Mouse (Mus musculus) frontal cortex, postnatal 14 days (tissue): ENCODE measurements around the gene Tmem164.

Experiments used
- DNase-seq, 2 experiments: peaks; one replicate each; pipeline ENCODE4 v3.0.0; 2022; ENCODE audit warnings: low spot score in 2 of 2

Tmem164 gene

GRCm38 (mm10) chrX:142828184-142828908 lies 147.1 kb downstream of the Tmem164 start:
- no peak for DNase-seq

GRCm38 (mm10) chrX:142829267-142829666 lies 148.1 kb downstream of the Tmem164 start:
- DNase-seq: no peak

DNA sequence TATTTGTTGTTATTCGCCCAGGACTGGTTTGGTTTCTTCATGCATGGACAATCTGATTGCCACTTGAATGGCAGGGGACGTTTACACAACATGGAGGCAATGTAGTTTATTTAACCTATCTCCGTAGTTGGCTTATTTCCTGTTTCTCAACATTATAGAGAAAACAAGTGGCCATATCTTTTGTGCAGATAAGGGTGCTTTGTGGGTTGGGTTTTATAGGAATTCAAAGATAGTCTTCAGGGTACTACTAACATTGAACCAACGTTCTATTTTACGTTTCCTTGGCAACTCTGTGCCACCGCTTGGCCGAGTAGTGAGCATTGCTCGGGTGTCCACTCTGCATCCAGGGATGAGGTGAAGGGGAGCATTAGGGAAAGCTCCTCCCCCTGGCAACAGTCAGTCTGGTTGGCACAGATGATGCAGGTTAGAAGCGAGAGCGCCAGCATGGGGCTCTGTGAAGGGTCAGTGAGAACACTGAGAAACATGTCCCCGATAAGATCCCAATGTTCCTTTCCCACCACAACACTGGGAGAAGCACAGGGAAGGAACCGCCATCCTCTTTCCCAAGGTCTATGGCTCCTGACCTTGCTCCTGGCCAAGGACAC lies 148.8 kb downstream of the Tmem164 start:
- no peak for DNase-seq

- no peak for DNase-seq
Measured at GRCm38 (mm10) chrX:142830572-142830971, 149.4 kb downstream of the Tmem164 start.

GRCm38 (mm10) chrX:142832221-142832620 lies 151.0 kb downstream of the Tmem164 start:
- no peak for DNase-seq

DNA sequence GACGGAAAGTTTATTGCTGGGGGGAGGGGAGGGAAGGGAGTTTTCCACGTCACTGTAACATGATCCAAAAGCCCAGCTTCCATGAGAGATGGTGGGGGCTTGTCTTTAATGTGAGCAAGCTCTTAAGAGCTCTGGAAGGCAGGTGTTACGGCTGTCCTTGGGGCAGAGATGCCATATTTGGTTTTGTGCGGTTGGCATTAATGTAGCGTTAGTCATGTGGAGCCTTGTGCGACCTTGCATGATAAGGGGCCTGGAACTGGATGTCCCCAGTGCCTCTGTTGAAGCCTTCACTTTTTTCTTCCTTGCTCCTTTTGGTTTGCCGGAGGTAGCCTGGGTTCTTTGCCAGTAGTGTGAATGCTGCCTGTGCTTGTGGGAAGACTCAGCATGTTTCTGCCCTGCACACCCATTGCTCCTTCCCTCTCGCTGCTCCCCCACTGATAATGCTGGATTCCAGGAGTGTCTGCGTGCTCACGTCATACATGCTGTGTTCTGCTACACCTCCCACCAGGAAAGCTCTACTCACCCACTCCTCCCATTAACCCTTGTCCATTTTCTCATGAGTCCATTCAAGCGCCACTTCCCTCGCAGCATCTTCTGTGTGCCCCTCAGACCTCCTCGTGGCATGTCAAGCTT lies 152.1 kb downstream of the Tmem164 start:
- no peak for DNase-seq

DNA sequence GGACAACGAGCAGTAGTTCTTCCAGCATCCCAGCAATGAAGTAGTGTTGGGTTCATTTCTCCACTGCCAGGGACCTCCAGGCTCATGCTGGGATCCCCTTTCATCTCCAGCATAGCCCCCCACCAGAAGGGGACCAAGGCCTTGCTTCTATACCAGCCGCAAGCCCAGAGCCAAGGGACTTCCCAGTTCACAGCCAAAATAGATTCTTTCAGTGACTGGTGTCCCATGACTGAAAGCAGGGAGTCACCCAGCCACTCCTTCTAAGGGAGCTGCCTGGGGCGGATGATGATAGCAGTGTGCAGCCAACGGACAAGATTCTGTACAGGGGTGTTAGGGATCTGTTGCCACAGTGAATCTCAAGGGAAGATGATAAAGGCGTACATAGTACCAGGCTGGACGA lies 153.6 kb downstream of the Tmem164 start:
- DNase-seq: no peak

GRCm38 (mm10) chrX:142836399-142836798 lies 155.2 kb downstream of the Tmem164 start:
- no peak for DNase-seq

DNA sequence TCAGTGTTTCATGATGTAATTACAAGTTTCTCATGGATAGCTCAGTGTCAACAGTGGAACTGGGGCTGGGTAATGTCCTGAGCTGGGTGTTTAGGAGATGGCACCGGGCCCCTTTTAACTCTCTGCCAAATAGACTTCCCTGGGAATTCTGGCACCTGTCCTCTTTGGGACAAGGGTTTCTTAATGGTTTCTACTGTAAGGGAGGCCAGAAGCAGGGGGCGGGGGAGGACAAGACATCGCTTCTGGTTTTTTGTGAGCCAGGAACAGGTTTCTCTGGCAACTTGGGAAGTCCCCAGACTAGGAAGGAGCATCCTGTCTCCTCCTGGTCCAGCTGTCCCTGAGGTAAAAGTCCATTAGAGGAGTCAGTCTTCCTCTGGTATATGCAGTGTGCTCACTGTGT lies 156.1 kb downstream of the Tmem164 start:
- no peak for DNase-seq

DNA sequence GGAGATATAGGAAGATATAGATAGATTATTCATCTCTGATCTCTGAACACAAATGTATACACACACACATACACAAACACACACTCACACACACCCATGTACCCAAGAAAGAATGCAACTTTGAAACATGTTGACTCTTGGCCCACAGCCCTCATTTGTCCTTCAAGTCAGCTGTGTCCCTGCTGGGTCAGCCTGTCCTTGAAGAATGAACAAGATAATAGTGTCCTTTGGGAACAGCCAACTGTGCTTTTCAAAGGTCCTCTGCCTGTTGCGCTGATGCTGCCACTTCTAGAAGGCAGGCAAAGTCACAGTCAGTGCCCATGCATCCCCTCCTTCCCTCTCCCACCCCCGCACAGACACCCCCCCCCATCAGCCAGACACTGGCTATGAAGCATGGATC lies 157.6 kb downstream of the Tmem164 start:
- DNase-seq: no peak

DNA sequence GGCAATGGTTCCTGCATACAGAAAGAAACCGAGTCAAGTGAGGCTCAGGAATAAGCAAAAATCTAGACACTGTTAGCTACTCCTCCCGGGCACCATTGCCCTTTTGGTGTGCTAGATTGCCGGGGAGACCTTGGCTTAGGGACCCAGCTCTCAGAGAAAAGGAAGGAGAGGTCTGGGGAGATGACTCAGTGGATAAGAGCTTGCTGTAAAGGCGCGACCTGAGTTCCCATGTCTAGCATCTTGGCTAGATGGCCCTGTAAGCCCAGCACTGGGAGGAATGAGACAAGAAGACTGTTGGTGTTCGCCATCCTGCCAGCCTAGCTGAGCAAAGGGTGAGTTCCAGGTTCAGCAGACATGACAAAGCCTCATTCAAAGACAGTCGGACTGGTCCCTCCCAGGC lies 158.2 kb downstream of the Tmem164 start:
- DNase-seq: no peak

- no peak for DNase-seq
Measured at GRCm38 (mm10) chrX:142841916-142842315, 160.7 kb downstream of the Tmem164 start.

DNA sequence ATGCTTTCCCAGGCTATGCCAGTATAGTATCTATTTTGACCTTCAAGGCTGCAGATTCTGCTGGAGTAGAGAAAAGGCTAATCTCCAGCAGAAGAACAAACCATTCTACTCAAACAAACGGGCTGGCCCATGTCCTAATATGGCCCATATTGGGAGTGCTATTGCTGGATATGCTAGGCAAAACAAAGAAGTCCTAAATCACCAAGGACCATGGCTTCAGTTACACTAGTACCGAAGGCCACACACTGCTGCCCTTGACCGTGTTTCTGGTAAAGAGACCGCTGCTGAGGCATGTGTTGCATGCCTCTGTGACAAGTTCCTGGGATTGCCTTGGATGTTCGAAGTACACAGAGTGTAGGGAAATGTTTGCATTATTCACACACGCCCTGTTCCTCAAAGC lies 165.1 kb downstream of the Tmem164 start:
- DNase-seq: no peak

- DNase-seq: no peak
Measured at GRCm38 (mm10) chrX:142848032-142848431, 166.8 kb downstream of the Tmem164 start.

DNA sequence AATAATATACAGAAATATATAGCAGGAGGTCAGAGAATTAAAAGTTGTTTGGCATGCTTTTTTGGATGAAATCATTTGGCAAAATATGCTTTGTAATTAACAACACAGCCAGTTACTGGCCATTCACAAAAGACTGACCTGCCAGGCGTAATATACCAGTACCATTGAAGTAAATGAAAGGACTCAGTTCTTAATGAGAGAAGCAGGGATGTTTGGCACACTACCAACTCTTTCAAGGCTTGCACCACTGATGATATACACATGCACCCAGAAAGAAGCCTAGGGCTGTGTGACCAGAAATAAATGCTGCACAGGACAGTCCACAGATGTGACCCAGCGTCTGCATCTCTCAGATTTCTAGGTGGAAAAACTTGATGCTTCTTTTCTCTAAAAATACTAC lies 188.6 kb downstream of the Tmem164 start:
- DNase-seq: no peak

DNA sequence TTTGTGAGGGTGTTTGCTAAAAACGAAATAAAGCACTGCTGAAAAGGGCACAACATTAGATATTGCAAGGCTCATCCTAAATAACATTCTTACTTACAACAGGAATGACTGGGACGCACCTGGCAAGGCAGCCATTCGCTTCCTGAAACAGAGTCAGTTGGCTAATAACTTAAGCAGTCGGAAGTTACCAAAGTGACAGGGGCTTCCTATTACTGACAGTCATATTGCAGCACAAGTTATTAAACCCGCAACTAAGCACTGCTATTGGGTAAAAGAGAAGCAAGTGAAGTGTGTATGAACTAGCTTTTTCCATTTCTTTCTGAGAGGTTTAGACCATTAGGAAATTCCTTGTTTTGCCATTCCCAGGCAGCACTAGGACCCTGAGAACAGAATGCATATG lies 201.0 kb downstream of the Tmem164 start:
- DNase-seq: no peak

DNA sequence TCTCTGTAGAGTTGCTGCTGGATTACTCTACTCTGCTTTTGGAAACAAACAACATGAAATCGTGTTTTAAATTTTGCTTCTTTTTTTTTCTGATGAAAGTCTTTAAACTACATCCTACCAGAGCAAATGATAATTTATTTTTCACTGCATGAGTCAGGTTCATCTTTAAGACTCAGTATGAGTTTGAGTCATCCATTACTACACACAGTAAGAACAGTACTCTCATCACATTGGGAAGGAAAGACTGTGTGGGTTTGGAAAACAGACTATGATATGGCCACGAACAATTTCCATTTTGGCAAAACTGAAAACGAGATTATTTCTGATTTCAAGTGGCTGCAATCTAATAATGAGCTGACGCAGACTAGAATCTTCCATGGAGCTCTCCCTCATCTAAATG lies 202.4 kb downstream of the Tmem164 start:
- DNase-seq: no peak

- no peak for DNase-seq
Measured at GRCm38 (mm10) chrX:142885962-142886361, 204.8 kb downstream of the Tmem164 start.
